Mouse (Mus musculus): ENCODE measurements around the gene Anxa5. TPM values are rescaled to one million over a fixed set of nuclear protein-coding genes. Genes with fewer than 3 reads are reported as not detected.

Gene Anxa5
- polyA plus RNA-seq, 1 experiment from 2014 or later, result 49.1 TPM

DNA sequence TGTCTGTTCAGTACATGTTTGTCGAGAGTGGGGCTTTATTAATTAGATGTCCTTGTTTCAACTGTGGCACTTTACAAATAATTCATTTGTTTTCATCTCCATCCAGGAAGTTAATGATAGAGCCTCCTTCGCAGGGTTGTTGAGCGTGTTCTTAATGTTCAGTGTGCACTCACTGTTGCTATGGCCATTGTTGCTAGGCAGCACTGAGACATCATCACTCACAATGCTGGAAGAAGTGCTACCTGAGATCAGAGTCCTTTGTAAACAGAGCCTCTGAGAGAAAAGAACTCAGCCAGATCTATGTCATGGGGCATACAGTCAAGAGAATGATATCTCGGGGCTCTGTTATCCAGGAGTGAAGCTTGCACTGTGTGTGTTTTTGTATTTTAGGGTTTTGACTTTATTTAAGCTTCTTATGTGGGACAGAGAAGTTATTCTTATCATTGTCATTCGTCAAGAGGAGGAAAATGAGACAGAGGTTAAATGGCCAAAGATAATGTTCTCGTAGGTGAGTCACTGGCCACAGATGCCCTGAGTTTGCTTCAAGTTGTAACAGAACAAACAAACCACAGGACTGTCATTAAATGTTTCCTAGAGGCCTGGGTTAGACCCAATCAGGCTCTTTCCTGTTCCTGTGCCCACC, 18.1 kb upstream of the Anxa5 start:
- Histone ChIP-seq H3K9ac (replicated peaks; ENCODE audit: low read length) (no peak overlapping the region), H3K9me3 (ENCODE audit: control insufficient read depth, low read length) (no peaks in the 10 kb centered on the region), H3K27me3 (ENCODE audit: control insufficient read depth, insufficient read depth, low read length) (no peaks in the 10 kb centered on the region), H3K4me2 (ENCODE audit: low read length) (no peak overlapping the region), H3K27ac (replicated peaks; ENCODE audit: low read depth, low read length) (no peak overlapping the region), H3K4me3 (replicated peaks; ENCODE audit: low read depth, low read length) (no peak overlapping the region), H3K4me1 (ENCODE audit: control insufficient read depth, insufficient read depth, low read length) (no peaks in the 10 kb centered on the region), H3K36me3 (ENCODE audit: control insufficient read depth, insufficient read depth, low read length) (no peaks in the 10 kb centered on the region)
- WGBS, result 80% methylated on average over 6 of the region's 6 CpGs
- peak; percentile 35 for DNase-seq
- ATAC-seq (ENCODE audit: low FRiP score, low TSS enrichment), result no peak

GRCm38 (mm10) chr3:36492716-36493391, 17.2 kb upstream of the Anxa5 start:
- H3K4me2 ChIP-seq (ENCODE audit: low read length), result no peak overlapping the region
- DNase-seq, result no peak
- ATAC-seq (ENCODE audit: low FRiP score, low TSS enrichment), result no peak
- H3K4me1 ChIP-seq (ENCODE audit: control insufficient read depth, insufficient read depth, low read length), result no peaks in the 10 kb centered on the region
- H3K36me3 ChIP-seq (ENCODE audit: control insufficient read depth, insufficient read depth, low read length), result no peaks in the 10 kb centered on the region
- no peak overlapping the region for H3K27ac ChIP-seq (replicated peaks; ENCODE audit: low read depth, low read length)
- WGBS, result 88% methylated on average over 9 of the region's 9 CpGs
- no peaks in the 10 kb centered on the region for H3K27me3 ChIP-seq (ENCODE audit: control insufficient read depth, insufficient read depth, low read length)
- H3K9me3 ChIP-seq (ENCODE audit: control insufficient read depth, low read length), result no peaks in the 10 kb centered on the region
- H3K9ac ChIP-seq (replicated peaks; ENCODE audit: low read length), result no peak overlapping the region
- no peak overlapping the region for H3K4me3 ChIP-seq (replicated peaks; ENCODE audit: low read depth, low read length)

- 94% methylated on average over 5 of the region's 5 CpGs for WGBS
- no peaks in the 10 kb centered on the region for H3K4me1 ChIP-seq (ENCODE audit: control insufficient read depth, insufficient read depth, low read length)
- DNase-seq (no peak), ATAC-seq (ENCODE audit: low FRiP score, low TSS enrichment) (no peak)
- no peak overlapping the region for H3K27ac ChIP-seq (replicated peaks; ENCODE audit: low read depth, low read length)
- H3K4me2 ChIP-seq (ENCODE audit: low read length), result no peak overlapping the region
- no peaks in the 10 kb centered on the region for H3K9me3 ChIP-seq (ENCODE audit: control insufficient read depth, low read length)
- H3K27me3 ChIP-seq (ENCODE audit: control insufficient read depth, insufficient read depth, low read length), result no peaks in the 10 kb centered on the region
- no peaks in the 10 kb centered on the region for H3K36me3 ChIP-seq (ENCODE audit: control insufficient read depth, insufficient read depth, low read length)
- no peak overlapping the region for H3K9ac ChIP-seq (replicated peaks; ENCODE audit: low read length)
- no peak overlapping the region for H3K4me3 ChIP-seq (replicated peaks; ENCODE audit: low read depth, low read length)
These were observed 15.8 kb upstream of the Anxa5 start for GRCm38 (mm10) chr3:36491535-36491934.

- Histone ChIP-seq H3K27ac (replicated peaks; ENCODE audit: low read depth, low read length) (no peak overlapping the region), H3K4me1 (ENCODE audit: control insufficient read depth, insufficient read depth, low read length) (no peaks in the 10 kb centered on the region), H3K36me3 (ENCODE audit: control insufficient read depth, insufficient read depth, low read length) (no peaks in the 10 kb centered on the region), H3K4me2 (ENCODE audit: low read length) (no peak overlapping the region), H3K4me3 (replicated peaks; ENCODE audit: low read depth, low read length) (no peak overlapping the region), H3K9ac (replicated peaks; ENCODE audit: low read length) (no peak overlapping the region), H3K27me3 (ENCODE audit: control insufficient read depth, insufficient read depth, low read length) (no peaks in the 10 kb centered on the region), H3K9me3 (ENCODE audit: control insufficient read depth, low read length) (no peaks in the 10 kb centered on the region)
- 96% methylated on average over 1 of the region's 1 CpGs for WGBS
- no peak for DNase-seq
- ATAC-seq (ENCODE audit: low FRiP score, low TSS enrichment), result no peak
These were observed 13.9 kb upstream of the Anxa5 start for GRCm38 (mm10) chr3:36489590-36489910.

GRCm38 (mm10) chr3:36488899-36489589, 13.3 kb upstream of the Anxa5 start:
- Histone ChIP-seq H3K4me3 (replicated peaks; ENCODE audit: low read depth, low read length) (no peak overlapping the region), H3K9me3 (ENCODE audit: control insufficient read depth, low read length) (no peaks in the 10 kb centered on the region), H3K27me3 (ENCODE audit: control insufficient read depth, insufficient read depth, low read length) (no peaks in the 10 kb centered on the region), H3K9ac (replicated peaks; ENCODE audit: low read length) (no peak overlapping the region), H3K4me1 (ENCODE audit: control insufficient read depth, insufficient read depth, low read length) (no peaks in the 10 kb centered on the region), H3K4me2 (ENCODE audit: low read length) (no peak overlapping the region), H3K27ac (replicated peaks; ENCODE audit: low read depth, low read length) (no peak overlapping the region), H3K36me3 (ENCODE audit: control insufficient read depth, insufficient read depth, low read length) (no peaks in the 10 kb centered on the region)
- 92% methylated on average over 6 of the region's 6 CpGs for WGBS
- DNase-seq (no peak), ATAC-seq (ENCODE audit: low FRiP score, low TSS enrichment) (no peak)

DNA sequence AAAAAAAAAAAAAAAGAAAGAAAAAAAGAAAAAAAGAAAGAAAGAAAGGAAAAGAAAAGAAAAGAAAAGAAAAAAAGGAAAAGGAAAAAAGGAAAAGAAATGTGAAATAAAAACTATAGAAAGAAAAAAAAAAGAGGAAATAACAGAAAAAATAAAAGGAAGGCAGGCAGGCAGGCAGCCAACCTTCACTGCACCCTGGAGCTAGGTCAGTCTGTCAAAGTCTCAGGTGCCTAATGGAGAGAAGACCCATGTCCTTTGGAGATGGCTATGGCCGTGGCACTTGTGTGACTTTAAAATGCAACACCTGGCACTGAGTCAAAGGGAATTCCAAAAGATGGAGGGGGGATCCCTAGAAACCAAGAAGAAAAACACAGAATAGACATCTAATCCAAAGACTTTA, 12.7 kb upstream of the Anxa5 start:
- H3K36me3 ChIP-seq (ENCODE audit: control insufficient read depth, insufficient read depth, low read length), result no peaks in the 10 kb centered on the region
- H3K4me1 ChIP-seq (ENCODE audit: control insufficient read depth, insufficient read depth, low read length), result no peaks in the 10 kb centered on the region
- no peaks in the 10 kb centered on the region for H3K9me3 ChIP-seq (ENCODE audit: control insufficient read depth, low read length)
- no peak overlapping the region for H3K4me3 ChIP-seq (replicated peaks; ENCODE audit: low read depth, low read length)
- H3K4me2 ChIP-seq (ENCODE audit: low read length), result no peak overlapping the region
- H3K9ac ChIP-seq (replicated peaks; ENCODE audit: low read length), result no peak overlapping the region
- H3K27me3 ChIP-seq (ENCODE audit: control insufficient read depth, insufficient read depth, low read length), result no peaks in the 10 kb centered on the region
- WGBS, result 64% methylated on average over 1 of the region's 1 CpGs
- DNase-seq (no peak), ATAC-seq (ENCODE audit: low FRiP score, low TSS enrichment) (no peak)
- H3K27ac ChIP-seq (replicated peaks; ENCODE audit: low read depth, low read length), result no peak overlapping the region

DNA sequence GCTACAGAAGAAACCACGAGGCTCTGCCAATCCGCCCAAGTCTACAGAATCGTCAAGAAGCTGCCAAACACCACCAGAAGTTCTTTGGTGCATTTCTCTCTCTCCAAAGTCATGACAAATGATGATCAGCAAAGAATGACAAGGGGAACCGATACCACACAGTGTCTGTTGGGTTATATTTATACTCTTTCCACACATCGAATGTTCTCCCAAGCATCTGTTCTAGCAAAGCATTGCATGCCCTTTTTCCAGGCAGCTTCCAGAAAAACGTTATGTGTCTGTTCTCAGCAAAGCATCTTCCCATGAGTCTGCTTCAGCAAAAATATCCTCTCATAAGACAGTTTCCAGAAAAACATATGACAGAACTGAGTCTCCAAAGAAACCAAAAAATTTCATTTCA, 11.2 kb upstream of the Anxa5 start:
- no peaks in the 10 kb centered on the region for H3K27me3 ChIP-seq (ENCODE audit: control insufficient read depth, insufficient read depth, low read length)
- H3K36me3 ChIP-seq (ENCODE audit: control insufficient read depth, insufficient read depth, low read length), result no peaks in the 10 kb centered on the region
- no peaks in the 10 kb centered on the region for H3K9me3 ChIP-seq (ENCODE audit: control insufficient read depth, low read length)
- ATAC-seq (ENCODE audit: low FRiP score, low TSS enrichment) (no peak), DNase-seq (no peak)
- no peak overlapping the region for H3K4me3 ChIP-seq (replicated peaks; ENCODE audit: low read depth, low read length)
- 92% methylated on average over 6 of the region's 6 CpGs for WGBS
- H3K4me1 ChIP-seq (ENCODE audit: control insufficient read depth, insufficient read depth, low read length), result peaks cover 2% of the 10 kb centered on the region
- H3K27ac ChIP-seq (replicated peaks; ENCODE audit: low read depth, low read length), result no peak overlapping the region
- no peak overlapping the region for H3K9ac ChIP-seq (replicated peaks; ENCODE audit: low read length)
- no peak overlapping the region for H3K4me2 ChIP-seq (ENCODE audit: low read length)

DNA sequence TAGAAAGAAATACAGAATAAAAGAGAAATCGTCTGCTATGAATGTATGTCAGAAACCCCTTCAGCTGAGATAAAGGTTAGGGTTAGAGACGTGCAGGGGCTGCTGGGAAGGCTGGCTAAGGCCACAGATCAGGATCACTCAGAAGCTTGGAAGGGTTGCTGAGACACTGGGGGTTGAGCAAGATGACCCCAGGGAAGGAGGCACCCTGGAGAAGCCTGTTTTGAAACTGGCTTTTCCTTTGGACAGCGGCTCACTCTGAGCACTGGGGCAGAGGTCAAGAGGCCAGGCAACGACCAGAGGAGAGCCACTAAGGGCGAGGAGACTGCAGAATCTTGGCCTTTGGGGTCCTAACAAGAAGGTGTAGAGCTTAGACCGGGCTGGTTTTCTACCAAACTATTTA, 10.5 kb upstream of the Anxa5 start:
- WGBS, result 58% methylated on average over 6 of the region's 6 CpGs
- Histone ChIP-seq H3K9ac (replicated peaks; ENCODE audit: low read length) (no peak overlapping the region), H3K27me3 (ENCODE audit: control insufficient read depth, insufficient read depth, low read length) (no peaks in the 10 kb centered on the region), H3K36me3 (ENCODE audit: control insufficient read depth, insufficient read depth, low read length) (no peaks in the 10 kb centered on the region), H3K4me1 (ENCODE audit: control insufficient read depth, insufficient read depth, low read length) (peaks cover 7% of the 10 kb centered on the region), H3K9me3 (ENCODE audit: control insufficient read depth, low read length) (no peaks in the 10 kb centered on the region), H3K4me3 (replicated peaks; ENCODE audit: low read depth, low read length) (no peak overlapping the region), H3K27ac (replicated peaks; ENCODE audit: low read depth, low read length) (no peak overlapping the region), H3K4me2 (ENCODE audit: low read length) (no peak overlapping the region)
- no peak for ATAC-seq (ENCODE audit: low FRiP score, low TSS enrichment)
- DNase-seq, result no peak

DNA sequence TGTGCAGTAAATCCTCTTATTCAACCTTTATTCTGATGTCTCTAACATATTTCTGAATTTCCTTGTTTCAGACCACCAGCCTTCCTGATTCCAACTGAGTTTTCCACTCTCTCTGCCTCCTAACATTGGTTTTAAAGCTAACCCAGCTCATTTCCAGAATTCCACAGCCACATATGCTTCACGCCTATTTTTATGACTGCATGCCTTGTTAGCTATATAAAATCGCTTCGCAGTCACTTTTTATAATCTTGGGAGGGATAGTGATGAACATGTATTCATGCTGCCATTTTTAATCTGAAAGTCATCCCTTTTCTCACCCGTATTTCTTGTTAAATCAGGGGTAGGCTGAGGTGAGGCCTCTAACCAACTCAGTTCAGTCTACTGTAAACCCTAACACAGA, 8.6 kb upstream of the Anxa5 start:
- no peak for ATAC-seq (ENCODE audit: low FRiP score, low TSS enrichment)

More for the DNA sequence above, 8.6 kb upstream of the Anxa5 start:
- H3K9ac ChIP-seq (replicated peaks; ENCODE audit: low read length), result no peak overlapping the region
- H3K4me3 ChIP-seq (replicated peaks; ENCODE audit: low read depth, low read length), result no peak overlapping the region
- no peak overlapping the region for H3K4me2 ChIP-seq (ENCODE audit: low read length)
- no peak overlapping the region for H3K27ac ChIP-seq (replicated peaks; ENCODE audit: low read depth, low read length)
- peaks cover 7% of the 10 kb centered on the region for H3K4me1 ChIP-seq (ENCODE audit: control insufficient read depth, insufficient read depth, low read length)
- no peaks in the 10 kb centered on the region for H3K27me3 ChIP-seq (ENCODE audit: control insufficient read depth, insufficient read depth, low read length)
- no peak for DNase-seq
- no peaks in the 10 kb centered on the region for H3K9me3 ChIP-seq (ENCODE audit: control insufficient read depth, low read length)
- 93% methylated on average over 4 of the region's 4 CpGs for WGBS
- H3K36me3 ChIP-seq (ENCODE audit: control insufficient read depth, insufficient read depth, low read length), result no peaks in the 10 kb centered on the region

All from midbrain, embryonic 14.5 days (tissue).